Mouse (Mus musculus) E14TG2a.4 (cell line): ENCODE measurements at regions not wholly inside any gene's neighbourhood (a gene's known extent, or its start where the extent isn't known, plus 50 kb on each side); places are given as distances from the start of the nearest gene placed in this dataset.

Experiments
- CTCF ChIP-seq: conservative IDR thresholded peaks from 2 replicates; pipeline ENCODE4 v1.5.1; 2014; ENCODE audit warnings: low read length
- NANOG ChIP-seq: IDR thresholded peaks from 2 replicates; pipeline ENCODE4 v1.6.1; 2014; ENCODE audit warnings: borderline replicate concordance, low read length, mixed read lengths
- POU5F1 ChIP-seq: IDR thresholded peaks from 2 replicates; pipeline ENCODE4 v1.6.1; 2014; ENCODE audit warnings: low read length, borderline replicate concordance

DNA sequence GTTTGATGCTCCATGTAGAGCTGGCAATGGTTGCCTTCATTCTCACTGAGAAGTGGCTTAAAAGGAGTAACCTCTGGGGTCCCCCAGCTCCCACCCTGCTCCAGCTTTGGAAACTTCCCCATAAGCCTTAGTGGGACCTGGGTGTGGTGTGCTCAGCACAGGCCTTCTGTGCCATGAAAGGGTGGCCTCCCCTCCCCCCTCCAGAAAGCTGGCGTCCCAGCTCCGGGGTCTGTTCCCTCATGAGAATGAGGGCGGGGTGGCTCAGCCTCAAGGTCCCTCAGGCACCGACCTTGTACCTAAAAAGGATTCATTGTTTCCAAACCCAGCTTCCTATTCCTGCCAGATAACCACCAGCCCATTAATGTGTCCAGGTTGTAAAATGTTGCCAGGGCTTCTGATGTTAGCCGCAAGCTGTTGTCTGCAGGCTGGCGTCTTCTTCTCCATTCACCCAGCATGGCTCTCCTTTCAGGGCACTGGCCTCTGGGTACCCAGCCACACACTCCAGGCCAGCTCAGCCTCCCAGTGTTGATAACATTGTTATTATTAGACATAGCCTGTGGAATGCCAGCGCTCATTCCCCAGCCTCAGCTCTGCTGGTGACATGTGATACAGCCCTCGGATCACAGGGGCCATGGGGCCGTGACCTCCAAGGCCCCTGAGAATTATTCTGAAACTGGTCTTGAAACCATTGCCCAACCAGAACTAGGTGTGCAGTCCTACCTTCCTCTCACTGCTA, 108.8 kb downstream of the Prox1 start:
- no peak for TF ChIP-seq NANOG
- no peak for TF ChIP-seq CTCF
- no peak for TF ChIP-seq POU5F1
